Mouse (Mus musculus): ENCODE results near the gene Ltb. TPM values are rescaled to one million over a fixed set of nuclear protein-coding genes. Genes with fewer than 3 reads are reported as not detected.
"Not testable (repeated sequence)": the region's sequence is repeated elsewhere in the genome, so short reads cannot be mapped to it uniquely, and the experiment has no call there.

The Ltb gene
- total RNA-seq, 2 experiments from 2014 or later = 0.77 to 1.4 TPM

DNA sequence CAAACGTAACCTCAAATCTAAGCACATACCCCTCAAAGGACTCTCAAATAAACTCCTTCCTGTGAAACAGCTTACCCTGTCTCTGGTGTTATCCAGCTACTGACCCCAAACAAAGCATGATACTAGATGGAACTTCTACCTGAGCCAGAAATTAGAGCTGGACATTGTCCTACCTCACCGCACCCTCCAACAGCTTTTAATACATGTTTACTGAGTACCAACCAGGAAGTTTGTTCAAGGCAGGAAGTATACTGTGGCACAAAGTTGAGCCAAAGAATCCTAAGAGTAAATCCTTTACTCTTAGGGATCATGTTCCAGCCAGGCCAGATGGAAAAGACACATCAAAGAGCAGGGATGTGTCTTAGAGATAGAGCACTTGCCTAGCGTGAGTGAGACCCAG is 16.4 kb downstream of the Ltb start:
- intact Hi-C loops (cut with DNase I) = no loop called here
- no peak for DNase-seq (ENCODE audit: extremely low spot score in 1 of 2, low spot score in 2 of 2)

DNA sequence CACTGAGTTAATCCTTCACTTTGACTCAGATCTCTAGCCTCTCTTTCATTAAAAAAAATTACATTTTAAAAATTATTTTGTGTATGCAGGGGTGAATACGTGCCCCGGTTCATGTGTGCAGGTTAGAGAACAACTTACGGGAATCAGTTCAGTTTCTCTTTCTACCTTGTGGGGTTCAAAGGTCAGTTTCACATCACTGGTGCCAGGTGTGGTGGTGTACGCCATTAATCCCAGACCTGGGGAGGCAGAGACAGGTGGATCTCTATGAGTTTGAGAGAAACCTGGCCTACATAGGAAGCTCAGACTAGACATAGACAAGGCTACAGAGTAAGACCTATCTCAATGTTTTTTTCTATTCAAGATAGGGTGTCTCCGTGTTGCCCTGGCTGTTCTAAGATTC is 18.8 kb downstream of the Ltb start:
- intact Hi-C loops (cut with DNase I) = no loop called here
- DNase-seq (ENCODE audit: extremely low spot score in 1 of 2, low spot score in 2 of 2) = no peak

DNA sequence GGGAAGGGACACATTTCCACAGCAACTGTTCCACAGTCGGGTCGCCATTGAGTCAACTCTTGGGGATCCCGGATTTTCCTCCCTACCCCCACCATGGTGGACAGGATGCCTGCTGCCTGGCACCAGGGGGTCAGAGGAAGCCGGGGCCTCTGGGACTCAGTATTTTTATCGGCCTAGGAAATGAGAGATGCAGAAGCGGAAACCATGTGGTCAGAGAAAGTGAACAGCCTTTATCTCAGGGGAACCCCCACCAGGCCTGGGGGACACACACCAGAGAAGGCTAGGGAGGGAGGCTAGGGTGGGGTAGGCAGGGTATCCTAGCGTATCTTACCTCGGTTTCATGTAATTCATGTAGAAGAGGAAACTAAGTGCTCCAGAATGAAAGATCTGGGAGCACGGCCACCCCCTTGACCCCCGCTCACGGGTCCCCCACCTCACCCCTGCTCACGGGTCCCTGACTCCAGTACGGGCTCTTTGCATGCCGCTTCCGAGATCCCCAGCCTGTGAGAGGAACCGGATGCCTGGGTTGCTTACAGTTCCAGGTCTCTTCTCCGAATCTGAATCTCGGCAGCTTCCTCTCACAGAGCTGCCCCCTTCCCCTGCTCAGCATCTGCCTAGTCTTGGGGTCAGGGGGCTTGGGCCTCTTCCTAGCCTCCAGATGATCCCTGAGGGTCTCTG is 24.4 kb downstream of the Ltb start:
- DNase-seq (ENCODE audit: extremely low spot score in 1 of 2, low spot score in 2 of 2) = peak in 1 of 2 experiments; percentile 57
- intact Hi-C loops (cut with DNase I) = no loop called here

DNA sequence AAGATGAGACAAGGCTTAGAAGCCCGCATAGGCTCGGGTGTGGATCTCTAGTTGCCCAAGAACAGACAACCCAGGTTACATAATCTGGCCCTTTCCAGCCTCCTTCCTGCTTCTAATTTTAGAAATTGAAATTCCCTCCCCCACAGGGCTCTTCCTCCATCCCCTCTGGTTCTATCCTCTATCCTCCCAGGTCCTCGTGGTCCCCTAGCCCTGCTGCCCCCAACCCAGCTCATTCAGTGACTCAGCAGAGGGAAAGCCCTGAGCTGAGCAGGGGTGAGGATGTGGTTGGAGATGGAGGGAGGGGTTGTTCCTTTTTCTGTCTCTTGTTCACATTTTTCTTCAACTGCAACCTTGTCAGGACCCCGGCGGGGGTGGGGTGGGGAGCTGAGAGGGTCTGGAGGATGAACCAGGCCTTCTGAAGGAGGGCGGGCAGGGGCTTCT is 25.4 kb downstream of the Ltb start:
- intact Hi-C loops (cut with DNase I) = no loop called here
- DNase-seq (ENCODE audit: extremely low spot score in 1 of 2, low spot score in 2 of 2) = no peak

DNA sequence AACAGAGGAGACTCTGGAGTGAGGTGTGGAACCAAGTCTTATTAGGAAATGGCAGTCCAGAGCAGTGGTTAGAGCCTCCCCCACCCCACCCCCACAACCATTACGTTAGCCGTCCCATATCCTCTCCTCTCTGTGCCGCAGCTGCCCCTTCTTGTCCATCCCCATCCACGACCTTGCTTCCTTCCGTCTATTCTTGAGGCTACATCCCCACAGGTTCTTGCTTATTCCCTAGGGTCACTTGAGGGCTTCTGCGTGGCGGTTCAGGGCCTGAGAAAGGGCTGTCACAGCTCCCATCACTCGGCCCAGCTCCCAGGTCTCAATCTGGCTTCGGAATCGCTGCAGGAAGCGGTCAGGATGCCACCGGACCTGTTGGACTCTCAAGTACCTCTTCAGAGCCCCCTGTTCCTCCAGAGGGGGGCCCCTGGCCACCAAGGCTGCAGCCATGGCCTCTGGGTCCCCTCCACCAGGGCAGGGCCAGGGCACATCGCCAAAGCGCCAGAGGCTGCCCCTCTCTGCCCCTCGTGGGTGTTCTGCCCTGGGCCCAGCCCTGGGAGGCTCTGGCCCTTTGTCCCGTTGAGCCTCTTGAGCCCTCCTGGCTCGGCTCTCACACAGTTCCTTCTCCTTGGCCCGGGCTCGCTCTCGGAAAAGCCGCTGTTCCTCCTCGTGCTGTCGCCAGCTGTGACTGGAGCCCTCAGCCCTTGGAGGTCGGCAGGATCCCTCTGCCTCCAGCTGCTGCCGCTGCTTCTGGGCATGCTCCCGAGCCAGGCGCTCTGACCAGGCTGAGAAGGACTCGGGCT is 26.1 kb downstream of the Ltb start, which contains the start of gene Gm16181:
Gene Gm16181, plus strand, starts transcription at position 679 of the 797 bp plus-strand sequence.
- intact Hi-C loops (cut with DNase I) = no loop called here
- DNase-seq (ENCODE audit: extremely low spot score in 1 of 2, low spot score in 2 of 2) = peak in 1 of 2 experiments; percentile 65

DNA sequence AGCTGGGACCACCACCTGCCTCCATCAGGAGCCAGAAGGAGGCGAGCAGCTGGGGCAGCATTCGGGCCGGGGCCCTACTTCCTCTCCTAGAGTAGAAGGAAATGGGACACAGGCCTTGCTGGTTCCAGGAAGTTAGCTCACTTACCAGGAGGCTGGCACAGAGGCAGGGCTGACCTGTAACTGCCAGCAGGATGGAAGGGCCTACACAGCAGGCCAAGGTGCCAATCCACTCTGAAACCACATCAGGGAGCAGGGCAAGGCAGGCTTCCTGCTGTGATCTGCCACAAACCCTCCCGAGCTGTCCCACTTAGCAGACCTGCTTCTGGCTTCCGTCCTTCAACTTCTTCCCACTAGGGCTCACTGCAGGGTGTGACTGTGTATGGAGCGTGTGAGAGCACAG is 28.1 kb downstream of the Ltb start:
- intact Hi-C loops (cut with DNase I) = no loop called here

DNA sequence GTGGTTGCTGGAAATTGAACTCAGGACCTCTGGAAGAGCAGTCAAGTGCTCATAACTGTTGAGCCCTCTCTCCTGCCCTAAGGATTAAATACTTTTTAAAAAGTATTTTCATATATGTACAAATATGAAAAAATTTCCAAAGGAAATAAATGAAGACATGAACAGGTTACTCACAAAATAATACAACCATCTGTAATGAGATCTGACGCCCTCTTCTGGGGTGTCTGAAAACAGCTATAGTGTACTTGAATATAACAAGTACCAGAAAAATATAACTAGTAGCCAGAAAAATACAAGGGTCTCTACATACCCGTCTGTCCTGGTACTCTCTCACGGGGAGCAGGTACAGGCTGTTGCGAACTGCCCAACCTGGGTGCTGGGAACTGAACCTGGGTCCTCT is 30.4 kb downstream of the Ltb start:
- intact Hi-C loops (cut with DNase I) = no loop called here
- no peak for DNase-seq (ENCODE audit: extremely low spot score in 1 of 2, low spot score in 2 of 2)

More for the DNA sequence above, 28.1 kb downstream of the Ltb start:
- DNase-seq (ENCODE audit: extremely low spot score in 1 of 2, low spot score in 2 of 2) = peak in 1 of 2 experiments; percentile 54

DNA sequence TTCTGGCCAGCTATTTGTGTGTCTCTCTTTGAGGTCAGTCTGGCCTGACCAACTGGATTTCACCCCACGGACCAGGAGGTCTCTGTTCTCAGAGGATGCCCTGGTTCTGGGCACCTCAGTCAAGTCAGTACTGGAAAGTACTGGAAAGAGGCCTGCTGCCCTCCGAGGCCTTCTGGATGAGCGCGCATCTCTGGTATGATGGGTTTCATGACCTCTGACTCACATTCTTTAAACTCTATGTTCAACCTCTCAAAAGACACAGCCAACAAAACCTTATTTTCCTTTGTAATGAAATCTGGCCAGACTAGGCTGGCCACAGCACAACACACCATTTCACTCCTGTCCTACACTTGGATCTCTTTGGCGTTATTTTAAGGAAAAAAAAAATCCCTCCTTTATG is 31.2 kb downstream of the Ltb start:
- intact Hi-C loops (cut with DNase I) = no loop called here

DNA sequence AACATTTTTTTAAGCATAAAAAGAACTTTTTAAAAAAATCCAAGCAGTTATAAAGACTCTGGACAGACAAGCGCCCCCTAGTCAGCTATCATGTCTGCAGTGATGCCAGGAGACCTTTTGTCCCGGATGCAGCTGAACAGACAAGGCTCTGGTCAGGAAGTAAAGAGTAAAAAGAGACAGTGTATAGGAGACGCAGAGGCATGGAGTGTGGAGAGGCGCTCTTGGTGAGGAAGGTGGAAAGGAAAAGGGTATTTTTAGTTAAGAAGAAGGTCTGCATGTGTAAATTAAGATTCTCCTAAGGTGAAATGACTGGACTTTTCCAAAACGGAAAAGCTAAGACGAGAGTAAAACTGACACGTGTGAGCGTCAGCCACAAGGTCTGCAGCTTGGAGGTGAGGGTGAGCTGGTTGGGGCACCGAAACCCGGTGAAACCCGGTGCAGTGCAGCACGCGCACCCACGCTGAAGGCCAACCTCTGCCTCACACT is 32.4 kb downstream of the Ltb start:
- no peak for DNase-seq (ENCODE audit: extremely low spot score in 1 of 2, low spot score in 2 of 2)
- intact Hi-C loops (cut with DNase I) = no loop called here

More for the DNA sequence above, 31.2 kb downstream of the Ltb start:
- no peak for DNase-seq (ENCODE audit: extremely low spot score in 1 of 2, low spot score in 2 of 2)

DNA sequence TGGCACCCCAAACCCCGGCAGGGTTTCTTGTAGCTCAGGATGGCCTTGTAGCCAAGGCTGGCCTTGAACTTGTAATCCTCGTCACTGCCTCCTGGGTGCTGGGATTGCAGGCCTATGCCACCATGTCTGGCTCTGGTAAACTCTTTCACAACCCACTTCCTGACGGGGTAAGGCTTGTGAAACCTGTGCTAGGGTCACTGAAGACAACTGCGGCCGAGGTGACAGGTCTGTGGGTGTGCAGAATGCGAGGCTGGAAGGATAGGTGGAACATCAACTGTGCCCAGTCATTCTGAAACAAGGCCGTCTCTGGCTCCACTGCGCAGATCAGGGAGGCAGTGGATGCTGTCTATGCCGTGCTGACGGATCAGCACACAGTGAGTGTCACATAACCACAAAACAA is 36.8 kb downstream of the Ltb start:
- intact Hi-C loops (cut with DNase I) = no loop called here
- DNase-seq (ENCODE audit: extremely low spot score in 1 of 2, low spot score in 2 of 2) = no peak

DNA sequence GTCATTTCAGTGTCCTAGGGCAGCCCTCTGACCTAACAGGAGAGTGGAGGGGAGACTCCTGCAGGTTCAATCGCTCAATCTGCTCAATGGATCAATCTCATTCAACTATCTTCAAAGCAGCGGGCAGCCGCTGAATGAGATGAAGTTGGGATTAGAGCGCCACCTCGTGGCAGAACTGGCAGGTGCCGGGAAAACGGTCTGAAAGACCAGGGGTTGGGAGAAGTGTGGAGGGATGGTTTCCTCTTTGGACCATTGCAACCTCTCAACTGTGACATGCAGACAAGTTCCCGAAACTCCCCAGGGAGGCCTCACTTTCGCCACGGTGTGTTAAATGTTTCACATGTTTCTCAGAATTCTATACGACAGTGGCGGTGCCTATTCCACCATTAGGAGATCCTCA is 37.8 kb downstream of the Ltb start:
- intact Hi-C loops (cut with DNase I) = loop anchor here (1.0 kb wide), 1 partner anchor 63 kb away; no protein-coding TSS in a partner anchor
- peak; percentile 83 to 85 for DNase-seq (ENCODE audit: extremely low spot score in 1 of 2, low spot score in 2 of 2)

DNA sequence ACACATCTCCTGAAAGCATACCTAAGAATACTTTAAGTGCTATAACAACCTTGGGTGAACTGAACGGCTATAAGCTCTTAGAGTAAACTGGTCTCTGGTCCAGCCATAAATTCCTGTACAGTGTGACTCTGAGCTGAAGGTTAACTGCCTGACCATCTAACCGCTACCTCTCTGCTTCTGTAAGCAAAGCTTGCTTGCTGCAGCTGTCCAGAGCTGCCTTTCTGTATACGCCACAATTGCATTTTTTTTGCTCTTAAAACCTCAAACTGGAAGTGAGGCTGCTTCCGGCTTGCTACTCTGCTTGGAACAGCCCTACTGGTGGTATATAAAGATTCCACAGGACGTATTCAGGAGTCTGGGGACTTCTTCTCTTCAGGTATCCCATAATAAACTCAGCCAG is 38.4 kb downstream of the Ltb start:
- intact Hi-C loops (cut with DNase I) = loop anchor here (1.0 kb wide), 1 partner anchor 63 kb away; no protein-coding TSS in a partner anchor
- no peak for DNase-seq (ENCODE audit: extremely low spot score in 1 of 2, low spot score in 2 of 2)

DNA sequence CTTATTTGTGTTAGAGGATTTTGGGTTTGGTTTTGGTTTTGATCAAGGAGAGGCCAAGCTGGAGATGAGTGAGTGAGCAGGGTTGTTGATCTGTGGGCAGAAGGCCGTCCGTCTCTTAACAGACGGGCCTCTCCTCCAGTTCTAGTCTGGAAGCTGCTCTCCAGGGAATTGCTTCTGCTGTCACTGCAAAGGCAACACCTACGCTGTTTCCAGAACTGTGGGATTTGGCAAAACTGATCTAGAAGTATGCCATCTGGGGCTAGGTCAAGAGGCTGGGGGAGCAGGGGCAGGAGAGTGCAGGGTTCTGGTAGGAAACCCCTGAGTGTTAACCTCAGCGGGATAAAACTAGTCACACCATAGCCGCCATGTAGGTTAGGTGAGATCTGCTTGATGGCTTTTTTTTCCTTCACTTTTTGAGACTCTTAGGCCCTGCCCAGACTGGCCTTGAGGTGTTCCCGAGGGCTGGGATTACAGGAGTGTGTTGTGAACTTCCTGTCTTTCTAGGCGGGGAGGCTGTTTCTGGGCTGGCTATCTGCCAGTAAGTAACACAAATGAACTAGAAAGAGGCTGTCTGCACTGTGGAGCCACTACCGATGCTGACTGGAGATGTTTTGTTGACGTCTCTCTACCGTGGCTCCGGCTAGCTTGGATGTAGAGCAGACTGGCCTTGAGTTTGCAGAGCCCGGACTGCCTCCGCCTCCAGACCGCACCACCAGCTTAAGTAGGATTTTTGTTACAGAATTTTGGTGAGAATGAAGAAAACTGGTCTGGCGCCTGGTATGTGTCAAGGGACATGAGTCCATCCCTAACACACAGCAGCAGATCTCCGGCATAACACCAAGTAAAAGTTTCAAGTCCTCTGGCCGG is 39.1 kb downstream of the Ltb start, which contains the start of gene Atp6v1g2:
Gene Atp6v1g2, plus strand, starts transcription at position 547 of the 867 bp plus-strand sequence.
- intact Hi-C loops (cut with DNase I) = no loop called here
- DNase-seq (ENCODE audit: extremely low spot score in 1 of 2, low spot score in 2 of 2) = no peak

DNA sequence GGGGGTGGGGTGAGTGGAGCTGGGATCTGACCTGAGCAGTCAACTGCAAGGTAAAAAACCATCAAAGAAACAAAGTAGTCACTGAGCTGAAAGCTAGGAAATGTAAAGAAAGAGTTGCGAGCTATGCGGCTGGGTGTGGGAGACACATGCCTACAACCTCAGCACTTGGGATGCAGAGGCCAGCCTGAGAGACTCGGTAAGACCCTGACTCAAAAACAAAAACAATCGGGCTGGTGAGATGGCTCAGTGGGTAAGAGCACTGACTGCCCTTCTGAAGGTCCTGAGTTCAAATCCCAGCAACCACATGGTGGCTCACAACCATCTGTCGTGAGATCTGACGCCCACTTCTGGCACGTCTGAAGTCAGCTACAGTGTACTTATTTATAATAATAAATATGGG is 39.9 kb downstream of the Ltb start:
- DNase-seq (ENCODE audit: extremely low spot score in 1 of 2, low spot score in 2 of 2); intact Hi-C loops (cut with DNase I): not testable (repeated sequence)

DNA sequence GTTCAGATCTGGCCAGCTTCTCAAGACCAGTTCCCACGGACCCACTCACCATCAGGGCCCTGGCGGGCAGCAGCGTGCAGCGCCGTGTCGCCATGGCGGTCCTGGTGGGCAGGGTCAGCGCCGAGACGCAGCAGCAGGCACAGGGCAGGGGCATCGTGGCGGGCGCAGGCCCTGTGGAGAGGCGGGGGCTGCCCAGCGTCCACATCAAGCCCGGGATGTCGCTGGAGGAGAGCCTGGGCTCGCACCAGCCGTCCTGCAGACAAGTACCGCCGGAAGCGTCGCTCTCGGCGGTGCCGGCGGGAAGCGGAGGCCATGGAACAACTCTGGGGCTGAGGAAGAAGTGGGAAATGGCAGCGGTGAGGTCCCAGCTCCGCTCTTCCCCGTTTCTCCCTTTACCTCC is 40.7 kb downstream of the Ltb start:
- intact Hi-C loops (cut with DNase I) = no loop called here
- DNase-seq (ENCODE audit: extremely low spot score in 1 of 2, low spot score in 2 of 2) = peak in 1 of 2 experiments; percentile 72

DNA sequence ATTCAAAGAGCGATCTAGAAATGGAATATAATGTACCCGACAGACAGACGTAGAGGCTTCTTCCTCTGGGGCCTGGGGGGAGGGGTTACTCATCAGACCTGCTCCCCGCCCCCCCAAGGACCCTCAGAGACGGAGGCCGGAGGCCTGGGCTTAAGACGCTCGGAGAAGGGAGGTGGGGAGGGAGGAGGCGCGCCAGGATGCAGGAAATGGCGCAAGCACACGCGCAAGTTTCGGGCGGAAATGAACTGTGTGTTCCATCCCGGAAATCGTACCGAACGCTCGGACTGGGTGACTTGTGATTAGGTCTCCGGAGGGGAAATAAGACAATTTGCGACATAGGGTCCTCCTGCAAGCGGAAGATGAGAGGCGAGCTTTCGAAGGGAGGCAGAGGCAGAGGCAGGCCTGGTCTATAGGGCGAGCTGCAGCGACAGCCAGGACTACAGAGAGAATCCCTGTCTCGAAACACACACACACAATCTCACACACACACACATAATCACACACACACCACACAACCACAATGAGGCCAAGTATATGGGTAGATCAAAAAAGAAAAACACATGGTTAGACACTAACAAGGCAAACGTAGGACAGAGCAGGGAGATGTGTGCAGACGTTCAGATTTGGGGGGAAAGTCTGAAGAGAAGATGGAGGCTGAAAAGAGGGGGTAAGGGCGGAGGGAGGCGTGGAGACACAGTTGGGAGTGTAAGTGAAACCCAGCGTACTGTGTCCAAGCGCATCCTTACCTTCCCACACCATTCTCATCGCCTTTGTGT is 41.6 kb downstream of the Ltb start, which contains the start of gene Nfkbil1:
Gene Nfkbil1, minus strand, starts transcription at position 179 of the 776 bp plus-strand sequence.
- DNase-seq (ENCODE audit: extremely low spot score in 1 of 2, low spot score in 2 of 2) = peak; percentile 91 to 94
- intact Hi-C loops (cut with DNase I) = no loop called here

DNA sequence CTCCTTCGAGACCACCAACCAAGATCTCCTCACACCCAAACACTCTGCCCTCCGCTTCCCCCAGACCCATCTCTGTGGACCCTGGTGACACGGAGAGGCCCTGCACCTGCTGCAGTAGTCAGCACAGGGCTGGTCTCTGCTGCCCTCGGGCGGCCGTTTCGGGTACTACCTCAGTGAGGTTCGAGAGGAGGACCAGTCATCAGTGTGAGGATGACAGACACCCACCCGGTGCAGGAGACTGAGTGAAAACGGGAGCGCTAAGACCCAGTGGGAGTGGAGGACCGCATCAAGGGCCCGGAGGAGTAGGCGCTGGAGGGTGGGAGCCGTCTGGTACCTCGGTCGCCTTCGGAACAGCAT is 42.1 kb downstream of the Ltb start:
- DNase-seq (ENCODE audit: extremely low spot score in 1 of 2, low spot score in 2 of 2) = peak; percentile 96 to 98
- intact Hi-C loops (cut with DNase I) = no loop called here

DNA sequence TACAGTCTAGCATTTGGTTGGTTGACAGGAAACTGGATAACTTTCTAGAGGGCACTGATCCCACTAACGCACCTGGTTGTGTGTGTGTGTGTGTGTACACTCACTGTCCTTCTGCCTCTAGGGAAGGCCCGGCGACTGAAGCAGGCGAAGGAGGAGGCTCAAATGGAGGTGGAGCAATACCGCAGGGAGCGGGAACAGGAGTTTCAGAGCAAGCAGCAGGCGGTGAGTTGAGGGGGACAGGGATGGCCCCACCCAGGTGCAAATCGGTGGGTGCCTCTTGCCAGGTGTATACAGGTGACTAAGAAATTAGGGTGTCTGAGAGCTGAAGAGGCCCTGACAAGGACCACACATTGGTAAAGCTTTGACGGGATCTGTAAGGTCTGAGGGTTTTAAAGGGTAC is 42.8 kb downstream of the Ltb start:
- no peak for DNase-seq (ENCODE audit: extremely low spot score in 1 of 2, low spot score in 2 of 2)
- intact Hi-C loops (cut with DNase I) = no loop called here

All from left cerebral cortex, postnatal 10 days (tissue).